In the genomic region with DNA sequence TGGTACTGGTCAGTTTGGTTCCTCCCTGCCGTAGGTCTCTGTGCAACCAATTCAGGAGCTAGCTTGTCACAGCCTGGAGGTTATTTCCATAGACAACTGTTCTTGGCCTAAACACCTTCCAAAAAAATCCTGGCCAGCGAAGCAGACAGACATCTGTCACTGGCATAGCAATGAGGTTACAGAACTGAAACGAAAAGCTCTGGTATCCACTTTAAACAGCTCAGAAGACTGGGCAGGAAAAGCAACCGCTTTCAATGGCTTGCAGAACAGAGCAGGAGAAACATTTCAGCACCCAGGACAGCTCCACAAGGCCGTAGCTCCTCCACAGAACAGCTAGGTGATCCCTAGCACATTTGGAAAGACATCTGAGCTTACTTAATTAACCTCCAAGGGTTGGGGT, we compare ENCODE assay signal across 8 mouse cellular contexts.
DNase-seq lines count a peak whose midpoint lies in the region; ATAC-seq and TF ChIP-seq lines count a peak whose summit lies in the region.
"Had no signal": no experiment of that assay in that cellular context is flagged by ENCODE, and none has a peak within 500 bp of the region (broad histone marks: within the 10 kb centered on the region; RNA-seq: fewer than 3 reads in every experiment).

No protein-coding gene starts in this region.

- H3K27ac ChIP-seq in layer of hippocampus, adult 2 months, result peak overlapping the region; percentile 92
- no peak overlapping the region for H3K27ac ChIP-seq in hindbrain, postnatal 0 days
- H3K27ac ChIP-seq: embryonic facial prominence, embryonic 15.5 days had no signal

- H3K9me3 ChIP-seq in hindbrain, postnatal 0 days (ENCODE audit: low read length), result no peaks in the 10 kb centered on the region
- H3K9me3 ChIP-seq: embryonic facial prominence, embryonic 15.5 days had no signal

- whole genome bisulfite sequencing in hindbrain, postnatal 0 days, result 36% methylated on average over 5 of the region's 5 CpGs

- no peak overlapping the region for H3K4me2 ChIP-seq in hindbrain, postnatal 0 days (ENCODE audit: low read depth, low read length)
- H3K4me2 ChIP-seq: embryonic facial prominence, embryonic 15.5 days had no signal

- H3K27me3 ChIP-seq in hindbrain, postnatal 0 days (ENCODE audit: insufficient read depth, low read length), result no peaks in the 10 kb centered on the region

- peaks cover 5% of the 10 kb centered on the region; the same call in 1 of the 2 replicates for H3K4me1 ChIP-seq in hindbrain, postnatal 0 days (ENCODE audit: insufficient read depth, low read length)
- H3K4me1 ChIP-seq: embryonic facial prominence, embryonic 15.5 days had no signal

- no peak overlapping the region for H3K9ac ChIP-seq in hindbrain, postnatal 0 days (replicated peaks; ENCODE audit: low read length)
- H3K9ac ChIP-seq: embryonic facial prominence, embryonic 15.5 days had no signal

- H3K4me3 ChIP-seq in layer of hippocampus, adult 2 months, result no peak overlapping the region
- no peak overlapping the region for H3K4me3 ChIP-seq in hindbrain, postnatal 0 days (ENCODE audit: low read length)
- H3K4me3 ChIP-seq: embryonic facial prominence, embryonic 15.5 days had no signal

- H3K36me3 ChIP-seq in hindbrain, postnatal 0 days (ENCODE audit: insufficient read depth, low read length), result no peaks in the 10 kb centered on the region
- H3K36me3 ChIP-seq: embryonic facial prominence, embryonic 15.5 days had no signal

- TF ChIP-seq CTCF in layer of hippocampus, adult 2 months (conservative IDR thresholded peaks at IDR 0.05), result no peak
- TF ChIP-seq CTCF in hindbrain, postnatal 0 days (IDR thresholded peaks at IDR 0.05; ENCODE audit: low read depth), result no peak

- DNase-seq in layer of hippocampus, adult 2 months (ENCODE audit: low spot score in 2 of 2), result peak in 1 of 2 experiments; percentile 29
- DNase-seq in layer of hippocampus, adult 11-12 months (ENCODE audit: low spot score), result no peak
- DNase-seq in NIH3T3 (ENCODE audit: low read depth), result peak; percentile 88
- peak; percentile 31 for DNase-seq in c-Kit-positive CD71-positive TER-119-positive erythroid progenitor cells, embryonic 14.5 days (ENCODE audit: low spot score)
- peak; percentile 67 for DNase-seq in hindbrain, postnatal 0 days (ENCODE audit: low spot score)
- peak; percentile 87 for DNase-seq in mesoderm, embryonic 11.5 days (ENCODE audit: low read depth, low spot score)
- DNase-seq in frontal cortex, postnatal 25 days (ENCODE audit: low spot score in 2 of 2), result no peak

- ATAC-seq in hindbrain, postnatal 0 days, result no peak

Comparison
In these comparisons a context has a peak if more than half of its experiments do, and no peak if none do; other contexts are left out.
1. DNase-seq: peak in NIH3T3 (single experiment), c-Kit-positive CD71-positive TER-119-positive erythroid progenitor cells, embryonic 14.5 days (single experiment), hindbrain, postnatal 0 days (single experiment) and mesoderm, embryonic 11.5 days (single experiment); none in layer of hippocampus, adult 11-12 months (single experiment) and frontal cortex, postnatal 25 days (0 of 2).